Mouse (Mus musculus): Measurements from ENCODE around the gene Acbd7.

DNA sequence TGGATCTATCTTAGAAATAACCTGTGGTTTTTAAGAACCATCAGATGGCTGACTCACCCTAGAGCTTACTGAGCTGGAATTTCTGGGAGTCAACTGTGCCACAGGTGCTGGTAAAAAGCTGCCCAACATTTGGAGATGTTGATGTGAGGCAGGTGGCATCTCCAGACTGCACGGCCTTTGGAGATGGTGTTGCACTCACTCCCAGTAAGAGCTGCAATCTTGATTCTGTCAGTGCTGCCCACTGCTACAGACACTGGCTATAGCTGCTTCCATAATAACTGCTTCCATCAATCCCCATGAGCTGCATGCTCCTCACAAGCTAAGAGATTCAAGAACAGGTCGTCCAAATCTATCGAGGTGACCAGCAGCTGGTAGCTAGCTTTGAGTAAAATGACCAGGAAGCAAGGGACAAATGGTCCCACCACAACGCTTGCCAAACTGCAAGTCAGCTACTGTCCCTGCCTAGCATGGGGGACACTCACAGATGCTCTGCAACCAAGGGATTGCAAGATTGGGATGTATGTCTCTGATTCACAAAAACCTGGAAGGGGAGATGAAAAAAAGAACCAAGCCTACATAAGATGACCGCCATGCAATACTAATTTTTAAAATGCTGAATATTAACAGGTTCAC, 4.8 kb upstream of the Acbd7 start:
- TF ChIP-seq CTCF (conservative IDR thresholded peaks at IDR 0.05; ENCODE audit: low read length): no peak
- TF ChIP-seq POU5F1 (IDR thresholded peaks at IDR 0.05; ENCODE audit: borderline replicate concordance, low read length): no peak
